Mouse (Mus musculus): ENCODE results near the gene Hc. TPM values are rescaled to one million over a fixed set of nuclear protein-coding genes. Genes with fewer than 3 reads are reported as not detected.

Gene Hc
- polyA plus RNA-seq, 1 experiment from 2014 or later, result 0.45 TPM

DNA sequence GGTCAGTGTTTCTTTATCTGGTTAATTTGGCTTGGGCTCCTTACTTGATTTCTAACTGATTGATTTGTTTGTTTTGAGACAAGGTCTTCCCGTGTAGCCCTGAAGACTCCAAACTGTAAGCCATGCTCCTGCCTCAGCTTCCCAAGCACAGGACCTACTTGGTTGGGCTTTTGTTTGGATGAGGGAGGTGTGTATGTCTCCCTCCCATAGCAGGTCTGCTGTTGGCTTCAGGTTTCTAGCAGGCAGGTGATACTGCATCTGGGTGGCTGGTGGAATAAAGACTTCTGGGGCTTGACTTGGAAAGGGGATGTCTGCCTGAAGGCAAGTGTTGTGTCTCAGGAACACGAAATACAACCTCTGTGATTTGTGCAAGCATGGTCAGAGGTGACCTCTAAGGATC, 99.0 kb downstream of the Hc start:
- peaks cover 23% of the 10 kb centered on the region for H3K4me1 ChIP-seq (ENCODE audit: insufficient read depth, low read length)
- no peaks in the 10 kb centered on the region for H3K36me3 ChIP-seq (ENCODE audit: insufficient read depth, low read length)
- H3K4me3 ChIP-seq (ENCODE audit: low read length), result no peak overlapping the region
- WGBS, result 62% methylated on average over 2 of the region's 2 CpGs
- H3K27ac ChIP-seq (ENCODE audit: low read length), result 0 out of 2 replicates have a peak overlapping the region, but pooled peaks have one; percentile 16
- no peak overlapping the region for H3K4me2 ChIP-seq (replicated peaks; ENCODE audit: low read depth, low read length)
- no peak overlapping the region for H3K9ac ChIP-seq (replicated peaks; ENCODE audit: low read length)
- H3K9me3 ChIP-seq (ENCODE audit: low read length), result no peaks in the 10 kb centered on the region
- no peaks in the 10 kb centered on the region for H3K27me3 ChIP-seq (ENCODE audit: insufficient read depth, low read length)
- ATAC-seq (ENCODE audit: low FRiP score, low TSS enrichment), result no peak

DNA sequence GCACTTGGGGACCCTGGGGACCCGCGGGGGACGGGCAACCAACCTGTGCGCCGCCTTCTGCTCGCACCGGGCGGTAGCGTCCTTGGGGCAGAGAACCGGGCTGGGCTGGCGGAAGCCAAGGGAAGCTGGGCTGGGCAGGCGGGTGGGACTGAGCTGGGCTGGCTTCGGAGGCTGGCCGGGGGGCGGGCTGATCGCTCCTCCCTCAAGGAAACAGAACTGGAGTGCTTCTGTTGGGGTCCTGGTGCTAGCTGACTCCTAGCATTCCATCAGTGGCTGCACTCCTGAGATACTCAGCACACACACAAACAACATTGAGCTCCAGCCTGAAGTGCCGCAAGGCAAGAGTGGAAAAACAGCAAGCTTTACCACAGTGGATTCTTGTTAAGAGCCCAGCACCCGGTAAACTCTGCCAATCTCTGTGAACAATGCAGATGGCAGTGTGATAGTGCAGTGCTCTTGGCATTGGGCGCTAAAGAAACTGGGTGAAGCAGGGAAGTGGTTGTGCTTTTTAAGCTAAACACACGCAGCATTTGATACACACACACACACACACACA, 99.7 kb downstream of the Hc start, which contains the start of gene Traf1:
TSS of gene Traf1 (minus strand) at position 292 of the 556 bp plus-strand sequence.
- peaks cover 23% of the 10 kb centered on the region for H3K4me1 ChIP-seq (ENCODE audit: insufficient read depth, low read length)
- no peaks in the 10 kb centered on the region for H3K36me3 ChIP-seq (ENCODE audit: insufficient read depth, low read length)
- peak within 1 kb of the TSS; percentile 58 for H3K4me2 ChIP-seq (replicated peaks; ENCODE audit: low read depth, low read length)
- H3K4me3 ChIP-seq (ENCODE audit: low read length), result peak within 1 kb of the TSS; percentile 45
- WGBS, result 14% methylated on average over 20 of the region's 20 CpGs
- H3K27me3 ChIP-seq (ENCODE audit: insufficient read depth, low read length), result no peaks in the 10 kb centered on the region
- peak within 1 kb of the TSS; percentile 60 for H3K9ac ChIP-seq (replicated peaks; ENCODE audit: low read length)
- peak within 1 kb of the TSS; percentile 83 for H3K27ac ChIP-seq (ENCODE audit: low read length)
- peak; percentile 79 for ATAC-seq (ENCODE audit: low FRiP score, low TSS enrichment)
- H3K9me3 ChIP-seq (ENCODE audit: low read length), result no peaks in the 10 kb centered on the region

DNA sequence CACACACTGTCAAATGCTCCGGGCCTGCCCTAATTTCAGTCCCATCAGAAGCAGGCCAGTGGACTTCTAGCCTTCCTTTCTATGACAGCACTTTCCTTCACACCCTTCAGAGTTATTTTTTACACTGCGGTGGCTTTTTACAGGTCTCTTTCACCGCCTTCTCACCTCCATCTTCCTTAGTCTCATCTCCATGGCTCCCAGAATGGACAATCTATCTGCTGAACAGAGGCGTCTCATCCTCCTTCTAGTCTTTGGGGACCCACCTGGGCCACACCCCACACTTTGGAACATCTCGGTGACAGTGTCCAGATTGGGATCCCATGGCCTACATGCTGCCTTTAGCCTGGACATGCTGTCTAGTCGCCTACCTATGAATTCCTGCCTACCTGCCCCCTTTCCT, 100.3 kb downstream of the Hc start:
- Histone ChIP-seq H3K4me3 (ENCODE audit: low read length) (peak overlapping the region; percentile 45), H3K27me3 (ENCODE audit: insufficient read depth, low read length) (no peaks in the 10 kb centered on the region), H3K9ac (replicated peaks; ENCODE audit: low read length) (peak overlapping the region; percentile 60), H3K4me1 (ENCODE audit: insufficient read depth, low read length) (peaks cover 23% of the 10 kb centered on the region), H3K27ac (ENCODE audit: low read length) (peak overlapping the region; percentile 60), H3K9me3 (ENCODE audit: low read length) (no peaks in the 10 kb centered on the region), H3K4me2 (replicated peaks; ENCODE audit: low read depth, low read length) (peak overlapping the region; percentile 58), H3K36me3 (ENCODE audit: insufficient read depth, low read length) (no peaks in the 10 kb centered on the region)
- WGBS, result 59% methylated on average over 6 of the region's 6 CpGs
- no peak for ATAC-seq (ENCODE audit: low FRiP score, low TSS enrichment)

DNA sequence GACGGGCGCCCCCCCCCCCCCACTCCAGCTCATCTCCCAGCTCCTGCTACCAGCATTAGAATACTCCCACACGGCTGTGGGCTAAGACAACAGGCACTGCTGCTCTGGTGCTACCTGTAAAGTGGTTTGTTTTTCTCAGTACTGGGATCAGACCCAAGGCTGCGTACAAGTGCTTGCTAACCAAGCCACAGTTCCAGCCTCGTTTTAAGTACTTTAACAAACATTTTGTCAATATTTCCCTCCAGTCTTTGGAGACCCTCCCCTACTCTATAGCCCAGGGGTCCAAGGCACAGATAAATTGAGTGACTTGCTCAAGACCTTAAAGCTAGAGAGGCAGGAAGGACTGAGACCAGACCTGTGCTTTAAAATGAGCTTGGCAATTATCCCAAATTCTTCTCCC, 100.8 kb downstream of the Hc start:
- Histone ChIP-seq H3K27ac (ENCODE audit: low read length) (peak overlapping the region; percentile 60; the same call in 1 of the 2 replicates), H3K9ac (replicated peaks; ENCODE audit: low read length) (peak overlapping the region; percentile 60), H3K4me1 (ENCODE audit: insufficient read depth, low read length) (peaks cover 23% of the 10 kb centered on the region), H3K27me3 (ENCODE audit: insufficient read depth, low read length) (no peaks in the 10 kb centered on the region), H3K9me3 (ENCODE audit: low read length) (no peaks in the 10 kb centered on the region), H3K4me2 (replicated peaks; ENCODE audit: low read depth, low read length) (peak overlapping the region; percentile 58), H3K4me3 (ENCODE audit: low read length) (peak overlapping the region; percentile 45), H3K36me3 (ENCODE audit: insufficient read depth, low read length) (no peaks in the 10 kb centered on the region)
- no peak for ATAC-seq (ENCODE audit: low FRiP score, low TSS enrichment)
- 48% methylated on average over 4 of the region's 5 CpGs for WGBS

DNA sequence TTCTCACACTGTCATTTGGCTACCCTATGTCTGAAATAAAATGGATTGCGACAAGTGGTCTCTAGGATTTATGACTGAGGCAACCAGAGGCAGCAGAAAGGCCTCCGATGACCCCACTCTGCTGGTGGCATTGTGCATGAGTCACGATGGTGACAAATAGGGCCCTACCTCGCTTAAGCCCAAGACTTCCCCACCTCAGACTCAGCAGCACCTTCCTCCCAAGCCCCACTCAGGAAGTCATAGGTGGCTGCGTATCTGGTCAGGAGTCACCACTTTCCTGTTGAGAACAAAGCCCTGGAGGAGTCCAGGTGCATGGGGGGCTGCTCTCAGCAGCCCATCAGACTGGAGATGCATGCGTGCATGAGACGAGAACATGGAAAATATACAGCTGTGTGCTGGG, 102.7 kb downstream of the Hc start:
- H3K4me3 ChIP-seq (ENCODE audit: low read length), result no peak overlapping the region
- H3K27me3 ChIP-seq (ENCODE audit: insufficient read depth, low read length), result no peaks in the 10 kb centered on the region
- 77% methylated on average over 7 of the region's 7 CpGs for WGBS
- H3K4me2 ChIP-seq (replicated peaks; ENCODE audit: low read depth, low read length), result no peak overlapping the region
- H3K4me1 ChIP-seq (ENCODE audit: insufficient read depth, low read length), result peaks cover 14% of the 10 kb centered on the region
- H3K9ac ChIP-seq (replicated peaks; ENCODE audit: low read length), result no peak overlapping the region
- H3K9me3 ChIP-seq (ENCODE audit: low read length), result no peaks in the 10 kb centered on the region
- ATAC-seq (ENCODE audit: low FRiP score, low TSS enrichment), result no peak
- H3K36me3 ChIP-seq (ENCODE audit: insufficient read depth, low read length), result no peaks in the 10 kb centered on the region
- H3K27ac ChIP-seq (ENCODE audit: low read length), result no peak overlapping the region

DNA sequence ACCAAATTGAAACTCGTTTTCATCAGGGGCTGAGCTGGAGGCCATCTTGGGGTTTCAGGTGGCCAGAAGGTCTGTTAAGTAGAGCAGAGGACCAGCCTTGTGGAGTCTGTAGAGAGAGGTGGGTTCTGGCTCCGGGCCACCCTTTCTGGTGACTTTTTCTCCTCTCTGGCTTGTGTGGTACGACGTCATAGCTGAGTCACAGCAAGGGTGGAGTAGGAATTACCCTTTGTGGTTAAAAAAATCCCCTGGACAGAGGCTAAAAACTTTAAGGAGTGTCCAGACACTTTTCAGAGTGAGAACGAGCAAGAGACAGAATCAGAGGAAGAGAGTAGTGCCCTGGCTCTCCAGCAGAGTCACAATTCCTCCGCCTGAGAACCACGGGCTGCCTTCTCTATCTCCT, 103.2 kb downstream of the Hc start:
- H3K4me2 ChIP-seq (replicated peaks; ENCODE audit: low read depth, low read length), result no peak overlapping the region
- no peaks in the 10 kb centered on the region for H3K36me3 ChIP-seq (ENCODE audit: insufficient read depth, low read length)
- no peak overlapping the region for H3K27ac ChIP-seq (ENCODE audit: low read length)
- no peak overlapping the region for H3K9ac ChIP-seq (replicated peaks; ENCODE audit: low read length)
- H3K9me3 ChIP-seq (ENCODE audit: low read length), result no peaks in the 10 kb centered on the region
- H3K4me3 ChIP-seq (ENCODE audit: low read length), result no peak overlapping the region
- H3K4me1 ChIP-seq (ENCODE audit: insufficient read depth, low read length), result peaks cover 10% of the 10 kb centered on the region
- WGBS, result 79% methylated on average over 7 of the region's 7 CpGs
- no peak for ATAC-seq (ENCODE audit: low FRiP score, low TSS enrichment)
- no peaks in the 10 kb centered on the region for H3K27me3 ChIP-seq (ENCODE audit: insufficient read depth, low read length)

DNA sequence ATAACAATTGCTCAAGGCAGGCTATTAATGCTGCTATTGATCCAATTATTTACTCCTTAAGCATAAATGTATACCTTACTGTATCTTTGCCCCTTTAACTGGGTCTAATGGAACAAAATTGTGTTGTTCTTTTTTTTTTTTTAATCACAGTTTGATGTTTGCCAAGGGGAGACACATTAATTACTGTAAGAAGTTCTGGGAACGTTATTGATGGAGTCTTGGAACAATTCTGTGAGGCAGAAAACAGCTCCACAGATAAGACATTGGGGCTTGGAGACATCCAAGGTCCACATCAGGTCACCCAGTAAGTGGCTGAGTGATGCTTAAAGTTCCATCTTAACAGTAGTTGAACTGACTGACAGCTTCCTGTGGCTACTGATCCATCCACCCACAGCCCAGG, 103.8 kb downstream of the Hc start:
- 72% methylated on average over 1 of the region's 1 CpGs for WGBS

DNA sequence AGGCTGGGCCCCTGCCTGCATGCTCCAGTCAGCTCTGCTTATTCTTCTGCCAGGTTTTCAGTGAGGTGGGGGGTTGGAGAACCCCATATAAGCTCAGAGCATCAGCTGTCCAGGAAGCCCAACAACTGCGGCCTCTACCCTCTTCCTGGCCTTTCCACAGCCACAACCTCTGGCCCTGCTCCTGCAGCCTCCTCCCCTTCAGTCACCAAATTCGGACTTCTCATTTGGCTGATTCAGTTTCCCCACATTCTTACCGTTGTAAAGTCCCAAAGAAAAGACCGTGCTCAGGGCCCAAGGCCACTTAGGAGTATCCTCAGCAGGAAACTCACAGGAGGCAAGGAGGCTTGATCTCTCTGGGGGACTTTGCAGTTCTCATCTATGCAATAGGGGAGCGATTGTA, 104.3 kb downstream of the Hc start:
- Histone ChIP-seq H3K36me3 (ENCODE audit: insufficient read depth, low read length) (no peaks in the 10 kb centered on the region), H3K27me3 (ENCODE audit: insufficient read depth, low read length) (no peaks in the 10 kb centered on the region), H3K27ac (ENCODE audit: low read length) (no peak overlapping the region), H3K4me1 (ENCODE audit: insufficient read depth, low read length) (peaks cover 6% of the 10 kb centered on the region; the same call in 1 of the 2 replicates), H3K4me2 (replicated peaks; ENCODE audit: low read depth, low read length) (no peak overlapping the region), H3K4me3 (ENCODE audit: low read length) (no peak overlapping the region), H3K9me3 (ENCODE audit: low read length) (no peaks in the 10 kb centered on the region), H3K9ac (replicated peaks; ENCODE audit: low read length) (no peak overlapping the region)
- ATAC-seq (ENCODE audit: low FRiP score, low TSS enrichment), result no peak
- 63% methylated on average over 5 of the region's 5 CpGs for WGBS

More for the DNA sequence above, 103.8 kb downstream of the Hc start:
- no peaks in the 10 kb centered on the region for H3K9me3 ChIP-seq (ENCODE audit: low read length)
- no peak overlapping the region for H3K4me3 ChIP-seq (ENCODE audit: low read length)
- H3K4me2 ChIP-seq (replicated peaks; ENCODE audit: low read depth, low read length), result no peak overlapping the region
- H3K27ac ChIP-seq (ENCODE audit: low read length), result no peak overlapping the region
- peaks cover 6% of the 10 kb centered on the region; the same call in 1 of the 2 replicates for H3K4me1 ChIP-seq (ENCODE audit: insufficient read depth, low read length)
- no peak overlapping the region for H3K9ac ChIP-seq (replicated peaks; ENCODE audit: low read length)
- ATAC-seq (ENCODE audit: low FRiP score, low TSS enrichment), result no peak
- H3K36me3 ChIP-seq (ENCODE audit: insufficient read depth, low read length), result no peaks in the 10 kb centered on the region
- no peaks in the 10 kb centered on the region for H3K27me3 ChIP-seq (ENCODE audit: insufficient read depth, low read length)

DNA sequence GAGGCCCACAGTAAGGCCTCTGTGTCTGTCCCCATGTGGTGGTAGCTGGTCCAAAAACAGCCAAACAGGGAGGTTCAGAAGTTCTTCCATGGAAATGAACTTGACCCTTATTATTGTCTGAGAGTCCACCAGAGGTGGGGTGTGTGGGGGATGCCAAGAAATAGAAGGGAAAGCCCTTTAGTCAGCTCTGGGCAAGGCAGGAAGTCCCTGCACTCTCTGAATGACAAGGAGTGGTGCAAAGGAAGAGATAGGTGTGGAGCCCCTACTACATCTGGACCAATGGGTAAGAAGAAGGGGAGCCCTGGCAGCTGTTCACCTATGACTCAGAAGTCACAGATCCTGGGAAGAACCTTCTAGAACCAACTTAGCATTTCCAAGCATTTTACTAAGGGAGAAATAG, 106.9 kb downstream of the Hc start:
- H3K9me3 ChIP-seq (ENCODE audit: low read length), result no peaks in the 10 kb centered on the region
- no peaks in the 10 kb centered on the region for H3K4me1 ChIP-seq (ENCODE audit: insufficient read depth, low read length)
- H3K4me2 ChIP-seq (replicated peaks; ENCODE audit: low read depth, low read length), result no peak overlapping the region
- H3K27me3 ChIP-seq (ENCODE audit: insufficient read depth, low read length), result no peaks in the 10 kb centered on the region
- no peak overlapping the region for H3K27ac ChIP-seq (ENCODE audit: low read length)
- H3K9ac ChIP-seq (replicated peaks; ENCODE audit: low read length), result 0 out of 2 replicates have a peak overlapping the region, but pooled peaks have one; percentile 11
- H3K36me3 ChIP-seq (ENCODE audit: insufficient read depth, low read length), result no peaks in the 10 kb centered on the region
- no peak overlapping the region for H3K4me3 ChIP-seq (ENCODE audit: low read length)
- ATAC-seq (ENCODE audit: low FRiP score, low TSS enrichment), result no peak

DNA sequence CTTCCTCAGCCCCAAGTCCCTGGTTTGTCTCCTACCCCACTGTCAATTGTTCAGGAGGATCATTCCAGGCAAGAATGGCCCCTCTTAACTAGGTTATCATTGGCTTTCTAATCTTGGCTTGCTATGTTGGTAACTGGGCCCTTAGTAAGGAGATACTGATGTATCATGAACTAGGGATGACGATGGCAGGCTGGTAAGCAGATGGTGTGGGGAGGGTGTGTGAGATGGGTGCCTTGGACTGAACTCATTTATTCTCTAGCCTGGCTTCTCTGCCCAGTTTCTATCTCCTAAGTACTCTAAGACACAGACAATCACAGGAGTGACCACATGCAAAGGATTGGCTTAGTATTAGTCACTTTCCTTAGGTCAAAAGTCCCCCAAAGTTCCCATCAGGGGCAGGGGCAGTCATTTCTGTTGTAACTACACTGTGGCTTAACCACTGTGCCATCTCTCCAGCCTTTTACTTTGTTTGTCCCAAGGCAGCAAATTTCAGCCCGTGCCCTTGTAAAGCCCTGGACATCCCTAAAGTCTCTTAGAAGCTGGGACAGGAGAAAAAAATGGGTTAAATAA, 107.6 kb downstream of the Hc start:
- 81% methylated on average over 2 of the region's 2 CpGs for WGBS
- no peaks in the 10 kb centered on the region for H3K9me3 ChIP-seq (ENCODE audit: low read length)
- no peak for ATAC-seq (ENCODE audit: low FRiP score, low TSS enrichment)
- H3K36me3 ChIP-seq (ENCODE audit: insufficient read depth, low read length), result no peaks in the 10 kb centered on the region
- no peak overlapping the region for H3K4me2 ChIP-seq (replicated peaks; ENCODE audit: low read depth, low read length)
- H3K27ac ChIP-seq (ENCODE audit: low read length), result no peak overlapping the region
- H3K9ac ChIP-seq (replicated peaks; ENCODE audit: low read length), result no peak overlapping the region
- no peak overlapping the region for H3K4me3 ChIP-seq (ENCODE audit: low read length)
- no peaks in the 10 kb centered on the region for H3K4me1 ChIP-seq (ENCODE audit: insufficient read depth, low read length)
- no peaks in the 10 kb centered on the region for H3K27me3 ChIP-seq (ENCODE audit: insufficient read depth, low read length)

Measured in kidney, embryonic 16.5 days (tissue).